Mouse (Mus musculus): ENCODE results near the gene Rbm19.
"Not testable (repeated sequence)": the region's sequence is repeated elsewhere in the genome, so short reads cannot be mapped to it uniquely, and the experiment has no call there.

Gene Rbm19

DNA sequence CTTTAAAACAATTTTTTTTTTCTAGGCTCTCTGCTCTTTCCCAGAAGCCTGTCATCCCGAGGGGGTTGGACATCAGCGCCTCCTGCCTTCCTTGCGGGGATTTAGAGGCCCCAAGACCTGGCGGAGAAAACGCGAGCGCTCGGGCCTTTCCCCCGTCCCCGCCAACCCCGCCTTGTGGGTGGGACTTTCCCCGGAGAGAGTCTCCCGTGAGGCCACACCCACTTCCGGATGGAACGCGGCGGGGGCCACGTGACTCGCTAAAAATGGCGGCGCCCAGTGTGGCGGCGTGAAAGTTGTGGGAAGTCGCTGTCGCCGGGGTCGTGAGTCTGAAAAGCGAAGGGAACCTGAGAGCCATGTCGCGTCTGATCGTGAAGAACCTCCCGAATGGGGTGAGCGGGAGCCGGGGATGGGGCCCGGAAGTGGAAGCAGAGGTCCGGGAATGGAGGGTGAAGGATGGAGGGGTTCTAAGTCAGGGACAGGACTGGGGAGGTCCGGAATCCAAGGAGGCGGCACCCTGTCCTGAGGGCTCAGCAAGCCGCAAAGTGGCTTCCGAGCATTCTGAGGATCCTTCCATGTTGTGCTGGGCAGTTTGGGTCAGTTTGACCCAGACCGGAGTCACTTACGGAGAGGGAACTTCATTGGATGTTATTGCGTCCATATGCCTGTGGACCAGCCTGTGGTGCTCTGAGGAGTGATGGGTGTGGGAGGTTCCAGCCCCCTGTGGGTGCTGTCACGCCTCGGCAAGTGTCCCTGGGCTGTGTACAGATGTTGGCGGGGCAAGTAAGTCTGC, at the start of gene Rbm19:
Rbm19 (plus strand) TSS at position 205 of the 790 bp plus-strand sequence.
- peak; percentile 93 for DNase-seq (ENCODE audit: low read depth, low spot score)

DNA sequence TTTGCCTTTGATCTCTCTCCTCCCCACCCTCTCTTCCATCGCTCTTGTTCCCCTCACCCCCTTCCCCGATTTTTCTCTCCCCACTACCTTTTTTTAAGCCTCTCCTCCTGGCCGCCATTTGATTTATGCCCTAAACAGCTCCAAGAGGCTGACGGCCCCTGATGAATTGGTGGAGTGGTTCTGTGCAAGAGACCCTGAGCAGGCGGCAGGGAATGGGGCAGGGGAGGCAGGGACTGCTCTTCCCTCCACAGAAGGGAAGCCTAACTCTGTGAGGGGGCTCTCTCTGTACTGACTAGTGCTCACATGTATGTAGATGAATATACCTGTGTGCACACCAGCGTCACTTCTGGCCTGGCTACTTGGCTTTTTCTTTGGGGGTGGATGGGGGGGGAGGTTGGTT, 49.0 kb upstream of the Rbm19 start:
- no peak for DNase-seq (ENCODE audit: low read depth, low spot score)

DNA sequence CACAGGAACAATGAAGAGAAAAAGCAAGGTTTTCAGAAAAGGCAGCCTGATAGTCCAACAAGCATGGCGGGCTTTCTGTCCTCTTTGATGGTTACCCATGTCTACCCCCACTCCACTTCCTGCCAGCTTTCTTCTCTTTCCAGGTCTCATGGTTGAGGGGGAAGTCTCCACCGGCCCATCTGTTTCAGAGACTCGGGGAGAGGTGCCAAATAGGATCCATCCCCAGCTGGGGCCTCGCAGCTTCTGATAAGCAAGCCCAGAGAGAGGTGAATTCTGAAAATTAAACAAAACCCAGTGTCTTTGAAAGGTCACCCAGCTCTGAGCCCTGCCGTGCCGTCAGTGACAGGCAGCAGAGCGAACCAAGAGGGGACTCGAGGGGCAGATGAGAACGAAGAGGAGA, 42.2 kb upstream of the Rbm19 start:
- no peak for DNase-seq (ENCODE audit: low read depth, low spot score)

DNA sequence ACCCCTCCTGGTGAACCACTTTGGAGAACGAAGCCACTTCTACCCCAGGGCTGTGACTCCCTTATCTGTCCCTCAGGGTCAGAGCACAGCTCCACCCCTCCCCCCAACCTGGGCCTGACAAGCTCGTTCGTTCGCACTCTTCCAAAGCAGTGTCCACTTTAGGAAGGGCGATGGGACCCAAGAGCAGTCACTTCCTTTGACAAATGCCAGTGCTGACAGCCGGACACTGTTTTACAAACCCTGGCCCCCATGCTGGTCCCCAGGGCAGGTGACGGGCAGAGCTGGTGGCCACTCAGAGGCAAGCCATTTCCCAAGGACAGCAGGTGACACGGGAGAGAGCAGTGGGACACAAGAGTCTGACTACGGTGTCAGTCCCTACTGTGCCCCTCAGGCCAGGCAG, 36.2 kb upstream of the Rbm19 start:
- DNase-seq (ENCODE audit: low read depth, low spot score) = no peak

DNA sequence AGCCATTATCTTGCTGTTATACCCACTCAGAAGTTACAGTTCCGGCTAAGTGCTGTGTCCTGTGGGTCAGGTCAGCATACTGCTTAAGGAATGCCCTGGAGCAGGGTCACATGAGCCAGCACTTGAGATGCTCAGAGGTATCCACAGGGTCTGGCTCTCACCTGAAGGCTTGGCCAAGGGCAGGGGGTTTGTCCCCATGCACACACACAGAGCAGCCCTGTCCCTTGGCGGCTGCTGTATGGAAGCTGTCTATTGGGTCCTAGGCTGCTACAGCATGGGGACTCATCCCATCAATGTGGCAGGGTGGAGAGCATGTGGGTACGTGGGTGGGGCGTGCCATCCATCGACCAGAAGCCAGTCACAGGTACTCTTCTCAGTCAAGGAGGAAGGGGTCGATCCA, 35.8 kb upstream of the Rbm19 start:
- no peak for DNase-seq (ENCODE audit: low read depth, low spot score)

DNA sequence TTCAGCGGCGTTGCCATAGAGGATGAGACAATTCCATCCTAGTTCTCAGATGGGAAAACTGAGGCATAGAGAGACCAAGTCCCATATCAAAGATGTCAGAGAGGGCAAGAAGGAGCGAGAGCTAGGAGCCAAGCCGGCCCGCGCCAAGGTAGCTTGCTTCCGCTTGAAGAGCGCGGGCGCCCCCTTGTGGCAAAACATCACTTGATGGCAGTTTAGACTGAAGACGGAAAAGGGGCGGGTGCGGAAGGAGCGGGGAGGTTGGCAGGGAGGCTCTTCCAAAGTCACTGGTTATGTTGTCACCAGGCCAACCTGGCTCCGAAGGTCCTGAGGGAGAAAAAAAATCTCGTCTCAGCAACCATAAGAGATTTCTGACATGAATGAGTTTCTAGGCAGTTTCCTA, 27.7 kb upstream of the Rbm19 start:
- DNase-seq (ENCODE audit: low read depth, low spot score) = peak; percentile 87

DNA sequence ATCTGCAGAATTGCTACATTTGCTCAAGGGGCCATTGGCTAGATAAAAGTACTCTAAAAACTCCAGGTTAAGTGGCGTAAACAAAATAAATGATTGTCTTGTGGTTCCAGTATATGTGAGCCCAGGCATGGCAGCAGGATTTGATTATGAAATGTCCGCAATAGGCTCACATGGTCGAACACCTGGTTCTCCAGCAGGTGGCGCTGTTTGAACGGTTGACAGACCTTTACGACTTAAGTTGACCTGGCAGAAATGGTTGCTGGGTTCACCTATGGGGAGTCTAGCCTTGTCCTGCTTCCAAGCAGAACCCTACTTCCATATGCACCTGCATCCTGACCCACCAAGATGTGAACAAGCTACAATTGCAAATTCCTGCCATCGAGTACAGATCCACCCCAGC, 21.7 kb upstream of the Rbm19 start:
- peak; percentile 68 for DNase-seq (ENCODE audit: low read depth, low spot score)

DNA sequence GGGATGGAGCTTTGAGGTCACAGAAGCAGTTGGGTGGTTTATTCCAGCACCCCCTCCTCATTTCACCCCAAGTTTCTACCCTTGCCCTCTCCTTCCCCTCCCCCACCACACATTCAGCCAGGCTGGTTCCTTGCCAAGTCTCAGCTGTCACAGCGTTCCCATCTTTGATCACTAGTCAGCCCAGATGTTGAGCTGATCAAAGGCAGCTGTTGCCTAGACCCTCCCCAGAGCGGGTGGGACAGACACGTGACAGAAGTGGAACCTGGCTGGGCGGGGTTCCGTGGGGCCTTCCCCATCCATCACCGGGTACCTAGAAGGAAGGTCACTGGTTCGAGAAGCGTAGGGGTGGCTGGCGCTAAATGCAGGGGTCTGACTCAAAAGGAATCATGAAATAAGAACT, 19.2 kb upstream of the Rbm19 start:
- no peak for DNase-seq (ENCODE audit: low read depth, low spot score)

DNA sequence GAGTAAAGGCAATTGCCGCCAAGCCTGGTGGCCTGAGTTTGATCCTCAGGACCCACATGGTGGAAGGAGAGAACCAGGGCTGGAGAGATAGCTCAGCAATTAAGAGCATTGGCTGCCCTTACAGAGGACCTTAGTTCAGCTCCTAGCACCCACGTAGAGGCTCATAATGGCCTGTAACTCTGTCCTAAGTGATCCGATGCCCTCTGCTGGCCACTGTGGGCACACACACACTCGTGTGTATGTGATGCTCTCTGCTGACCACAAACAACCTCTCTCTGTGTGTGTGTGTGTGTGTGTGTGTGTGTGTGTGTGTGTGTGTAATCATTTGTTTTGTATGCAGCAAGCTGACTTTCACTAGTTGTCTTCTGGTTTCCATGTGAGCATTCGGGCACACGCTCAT, 15.5 kb upstream of the Rbm19 start:
- no peak for DNase-seq (ENCODE audit: low read depth, low spot score)

DNA sequence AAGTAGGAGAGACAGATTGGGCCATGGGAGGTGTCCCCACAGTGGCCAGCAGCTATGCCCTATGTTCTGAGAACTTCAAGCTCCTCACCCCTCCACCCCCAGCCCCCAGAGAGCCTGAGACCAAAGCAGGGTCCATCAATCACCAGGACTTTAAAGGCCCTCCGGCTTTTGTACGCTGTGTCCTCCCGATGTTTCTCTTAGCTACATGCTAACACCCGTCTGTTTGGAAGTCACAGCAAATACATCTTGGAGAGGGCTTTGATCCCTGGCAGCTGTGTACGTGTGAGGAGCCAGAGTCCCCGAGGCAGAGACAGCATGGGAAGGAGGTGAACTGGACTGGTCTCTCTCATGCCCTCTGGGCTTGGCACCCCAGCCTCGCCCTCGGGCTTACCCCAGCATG, 14.2 kb upstream of the Rbm19 start:
- DNase-seq (ENCODE audit: low read depth, low spot score) = no peak

DNA sequence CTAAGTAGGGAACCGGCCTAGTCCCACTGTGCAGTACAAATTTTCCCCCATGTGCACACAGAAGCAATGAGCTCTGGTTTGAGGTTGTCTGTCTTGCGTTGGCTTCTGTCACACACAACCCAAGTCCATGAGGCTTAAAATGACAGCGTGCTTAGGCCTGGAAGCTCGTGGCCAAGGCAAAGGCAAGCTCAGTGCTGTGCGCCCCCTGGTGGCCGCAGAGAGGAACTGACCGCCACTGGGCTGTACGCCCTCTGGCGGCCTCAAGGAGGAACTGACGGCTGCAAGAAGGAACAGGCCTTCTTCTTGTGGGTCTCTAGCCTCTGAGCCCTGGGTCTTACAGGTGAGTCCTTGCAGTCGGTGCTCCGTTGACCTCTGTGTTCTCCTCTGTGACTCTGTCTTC, 13.5 kb upstream of the Rbm19 start:
- DNase-seq (ENCODE audit: low read depth, low spot score) = peak; percentile 77

DNA sequence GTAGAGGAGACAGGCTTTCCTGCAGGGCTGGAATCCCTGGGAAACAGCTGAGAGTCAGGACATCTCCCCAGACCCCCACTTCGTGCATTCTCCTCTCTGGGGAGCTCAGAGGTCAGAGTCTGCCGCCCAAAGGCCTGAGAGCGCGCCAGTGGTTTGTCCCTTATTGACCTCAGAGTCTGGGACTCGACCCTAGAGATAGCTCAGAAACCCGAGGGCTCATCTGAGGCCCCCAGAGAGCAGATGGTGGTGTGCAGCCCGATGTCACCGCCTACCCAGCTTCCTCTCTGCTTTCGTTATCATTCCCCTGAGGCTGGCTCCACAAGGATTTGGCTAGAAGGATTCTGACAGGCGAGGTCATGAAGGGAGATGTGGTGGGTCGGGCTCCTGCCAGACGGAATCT, 12.8 kb upstream of the Rbm19 start:
- no peak for DNase-seq (ENCODE audit: low read depth, low spot score)

DNA sequence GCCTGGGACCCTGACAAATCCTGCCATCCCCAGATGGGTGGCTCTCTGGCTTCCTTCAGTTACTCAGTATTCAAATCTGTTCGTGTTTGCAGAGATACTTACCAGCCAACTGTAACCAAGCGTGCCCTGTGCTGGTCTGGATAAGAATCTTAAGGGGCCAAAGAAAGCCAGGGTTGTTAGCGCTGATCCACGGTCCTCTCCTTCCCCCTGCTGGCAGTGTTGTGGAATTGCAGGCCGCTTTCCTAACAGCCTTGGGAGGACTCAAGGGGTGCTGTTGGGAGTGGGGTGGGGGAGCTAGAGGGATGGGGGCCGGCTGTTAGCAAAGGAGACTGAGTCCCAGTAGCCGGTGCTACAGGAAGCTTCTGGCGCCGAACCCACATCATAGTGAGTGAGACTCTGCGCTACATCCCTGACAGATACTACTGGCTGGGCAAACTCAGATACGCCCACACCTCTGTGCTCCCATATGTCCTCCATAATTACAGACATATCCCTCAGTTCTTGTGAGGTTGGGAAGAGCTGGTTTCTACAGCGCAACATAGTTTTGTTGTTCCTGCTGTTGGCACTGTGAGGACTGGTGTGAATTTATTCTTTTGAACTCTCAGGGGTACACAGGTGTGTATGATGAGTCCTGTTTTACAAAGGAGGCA, 9.7 kb upstream of the Rbm19 start:
- DNase-seq (ENCODE audit: low read depth, low spot score) = peak; percentile 57

DNA sequence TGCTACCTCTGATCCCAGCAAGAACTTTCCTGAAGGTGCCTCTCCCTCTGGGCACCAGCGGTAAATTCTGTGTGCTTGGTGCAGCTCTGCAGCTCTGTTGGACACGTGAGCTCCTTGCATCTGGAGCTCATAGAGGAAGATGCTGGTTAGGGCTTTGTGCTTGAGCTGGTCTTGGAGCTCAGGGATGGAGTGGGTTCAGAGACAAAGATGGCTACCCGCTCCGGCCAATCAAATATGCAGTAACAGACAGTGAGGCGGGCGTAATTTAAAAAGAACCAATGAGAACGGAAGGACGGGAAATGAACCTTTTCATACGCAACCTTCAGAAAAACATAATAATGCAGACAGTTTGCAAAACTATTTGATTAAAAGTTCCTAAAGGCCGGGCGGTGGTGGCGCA, 1.9 kb upstream of the Rbm19 start:
- DNase-seq (ENCODE audit: low read depth, low spot score) = no peak

DNA sequence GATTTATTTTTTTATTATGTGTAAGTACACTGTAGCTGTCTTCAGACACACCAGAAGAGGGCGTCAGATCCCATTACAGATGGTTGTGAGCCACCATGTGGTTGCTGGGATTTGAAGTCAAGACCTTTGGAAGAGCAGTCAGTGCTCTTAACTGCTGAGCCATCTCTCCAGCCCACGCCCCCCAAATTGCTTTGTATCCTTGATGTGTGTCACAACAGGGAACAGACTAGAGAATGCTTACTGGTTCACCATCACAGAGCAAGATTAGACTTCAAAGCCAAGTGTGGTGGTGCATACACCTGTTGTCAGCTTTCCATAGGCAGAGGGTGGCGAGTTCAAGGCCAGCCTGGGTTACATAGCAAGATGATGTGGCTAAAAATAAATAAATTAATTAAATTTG, 896 bp downstream of the Rbm19 start:
- DNase-seq (ENCODE audit: low read depth, low spot score) = not testable (repeated sequence)

DNA sequence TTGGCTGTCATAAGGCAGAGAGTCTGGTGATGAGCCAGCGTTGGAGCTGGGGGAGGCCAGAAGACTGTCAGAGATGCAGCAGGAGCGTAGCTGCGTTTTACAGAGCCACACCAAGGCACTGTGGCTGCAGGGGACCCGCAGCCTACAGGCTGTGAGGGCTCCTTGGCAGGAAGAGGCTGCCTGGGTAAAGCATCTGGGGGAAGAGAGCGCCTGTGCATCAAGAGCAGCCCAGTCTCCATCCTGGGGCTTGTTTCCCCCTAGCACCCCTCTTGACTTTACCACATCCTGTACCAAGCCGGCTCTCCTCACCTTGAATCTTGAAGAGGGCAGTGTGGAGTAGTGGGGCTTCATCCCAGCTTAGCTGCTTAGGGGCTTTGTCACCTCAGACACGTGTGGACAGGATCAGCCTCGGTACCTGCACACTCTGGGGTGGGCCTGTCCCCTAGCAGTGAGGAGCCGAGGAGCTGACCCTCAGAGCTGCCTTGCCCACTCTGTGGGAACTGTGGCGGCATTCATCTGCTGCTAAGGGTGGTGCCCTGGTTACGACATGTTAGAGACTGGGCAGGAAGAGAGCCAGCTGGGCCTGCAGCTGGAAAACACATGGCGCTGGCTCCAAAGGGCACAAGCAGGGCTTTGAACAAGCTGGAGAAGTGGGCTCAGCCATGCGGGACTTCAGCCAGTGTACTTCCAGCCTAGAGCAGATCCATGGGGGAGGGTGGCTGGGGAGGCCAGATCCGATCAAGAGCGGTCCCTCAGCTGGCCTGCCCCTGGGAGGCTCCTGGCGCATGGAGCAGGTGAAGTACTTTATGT, 8.8 kb downstream of the Rbm19 start:
- DNase-seq (ENCODE audit: low read depth, low spot score) = no peak

DNA sequence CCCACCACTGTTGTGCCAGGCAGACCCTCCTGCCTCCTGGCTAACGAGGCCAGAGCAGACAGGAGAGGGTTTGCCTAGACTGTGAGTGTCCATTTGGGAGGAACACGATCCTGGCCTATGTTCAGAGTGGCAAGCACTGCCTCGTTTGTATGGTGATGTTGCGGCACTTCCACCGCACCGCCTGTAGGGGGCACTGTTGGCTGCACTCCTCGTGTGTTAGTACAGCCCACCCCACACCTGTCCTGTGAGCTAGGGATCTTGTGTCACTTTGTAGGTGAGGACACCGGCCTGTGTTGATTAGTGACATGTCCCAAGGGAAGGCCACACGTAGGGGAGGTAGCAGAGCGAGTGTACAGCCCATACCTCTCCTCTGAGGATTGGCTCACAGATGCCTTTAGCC, 11.4 kb downstream of the Rbm19 start:
- no peak for DNase-seq (ENCODE audit: low read depth, low spot score)

DNA sequence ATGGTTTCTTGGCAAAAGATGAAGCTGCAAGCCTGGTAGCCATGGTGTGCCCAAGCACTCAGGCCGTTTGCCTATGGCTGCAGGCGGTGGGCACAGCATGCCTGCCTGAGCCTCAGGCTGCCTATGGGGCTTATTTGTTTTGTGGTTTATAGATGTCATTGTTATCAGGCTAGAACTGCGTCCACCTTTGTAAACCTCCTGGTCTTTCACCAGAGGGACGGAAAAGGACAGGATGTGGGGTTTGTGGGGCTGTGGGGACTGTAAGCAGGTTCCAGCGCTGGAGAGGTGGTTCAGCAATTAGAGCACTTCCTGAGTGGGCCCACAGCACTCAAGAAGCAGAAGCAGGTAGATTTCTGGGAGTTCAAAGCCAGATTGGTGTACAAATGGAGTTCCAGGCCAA, 12.2 kb downstream of the Rbm19 start:
- no peak for DNase-seq (ENCODE audit: low read depth, low spot score)

DNA sequence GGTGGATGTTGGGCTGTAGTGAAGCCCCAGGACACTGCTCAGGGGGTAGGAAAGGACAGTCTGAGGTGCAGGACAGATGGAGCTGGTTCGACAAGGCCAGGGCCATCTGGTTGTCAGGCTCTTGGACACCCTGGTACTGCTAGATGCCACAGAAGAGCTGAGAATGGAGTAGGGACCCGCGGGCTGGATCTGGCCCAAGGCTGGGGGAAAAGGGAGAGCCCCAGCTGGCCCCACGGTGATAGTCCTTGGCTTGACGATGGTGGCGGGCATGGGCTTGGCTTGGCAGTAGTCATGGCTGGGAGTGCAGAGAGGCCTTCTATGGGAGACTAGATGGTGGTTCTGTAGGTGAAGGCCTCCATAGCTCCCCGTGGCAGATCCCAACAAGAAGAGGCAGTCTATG, 12.8 kb downstream of the Rbm19 start:
- no peak for DNase-seq (ENCODE audit: low read depth, low spot score)

DNA sequence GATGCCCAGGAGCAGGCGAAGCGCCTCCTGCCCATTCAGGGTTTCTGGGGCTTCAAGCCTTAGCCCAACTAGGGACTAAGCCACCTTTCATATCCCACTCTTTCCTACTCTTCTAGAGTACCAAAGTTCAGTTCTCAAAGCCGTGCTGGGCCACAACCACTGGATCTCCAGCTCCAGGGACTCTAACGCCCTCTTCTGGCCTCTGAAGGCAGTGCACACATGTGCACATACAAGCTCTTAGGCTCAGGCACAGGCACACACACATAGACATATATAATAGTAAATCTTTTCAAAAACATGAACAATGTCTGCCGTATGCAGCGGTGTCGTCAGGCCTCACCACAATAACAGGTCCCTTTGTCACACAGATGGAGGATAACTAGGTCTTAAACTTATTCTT, 13.5 kb downstream of the Rbm19 start:
- no peak for DNase-seq (ENCODE audit: low read depth, low spot score)

DNA sequence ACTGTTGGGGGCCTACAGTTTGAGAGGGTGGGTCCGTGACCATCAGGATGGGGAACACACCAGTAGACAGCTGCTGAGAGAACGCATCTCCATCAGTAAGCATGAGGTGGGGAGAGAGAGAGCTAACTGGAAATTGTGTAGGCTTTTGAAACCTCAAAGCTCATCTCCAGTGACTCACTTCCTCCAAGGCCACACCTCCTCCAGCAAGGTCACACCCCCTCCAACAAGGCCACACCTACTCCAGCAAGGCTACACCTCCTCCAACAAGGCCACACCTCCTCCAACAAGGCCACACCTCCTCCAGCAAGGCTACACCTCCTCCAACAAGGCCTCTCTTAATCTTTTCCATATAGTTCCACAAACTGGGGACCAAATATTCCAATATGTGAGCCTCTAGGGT, 13.9 kb downstream of the Rbm19 start:
- DNase-seq (ENCODE audit: low read depth, low spot score) = peak; percentile 78

DNA sequence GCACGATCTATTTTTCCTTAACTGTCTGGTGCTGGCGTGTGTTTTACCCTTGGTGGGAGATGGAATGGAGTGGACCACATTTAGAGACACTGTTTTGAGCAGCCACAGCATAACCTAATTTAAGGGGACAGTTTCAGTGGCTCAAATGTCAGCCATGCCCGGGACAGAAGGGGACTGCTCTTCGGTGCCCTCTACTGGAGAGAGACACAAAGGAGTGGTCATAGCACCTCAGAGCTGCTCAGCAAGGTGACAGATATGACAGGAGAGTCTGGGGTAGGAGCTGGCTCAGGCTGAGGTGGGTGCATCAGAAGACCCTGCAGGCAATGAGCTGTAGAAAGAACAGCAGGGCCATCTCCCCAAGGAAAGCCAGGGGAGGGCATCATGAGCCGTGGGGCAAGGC, 15.3 kb downstream of the Rbm19 start:
- peak; percentile 28 for DNase-seq (ENCODE audit: low read depth, low spot score)

DNA sequence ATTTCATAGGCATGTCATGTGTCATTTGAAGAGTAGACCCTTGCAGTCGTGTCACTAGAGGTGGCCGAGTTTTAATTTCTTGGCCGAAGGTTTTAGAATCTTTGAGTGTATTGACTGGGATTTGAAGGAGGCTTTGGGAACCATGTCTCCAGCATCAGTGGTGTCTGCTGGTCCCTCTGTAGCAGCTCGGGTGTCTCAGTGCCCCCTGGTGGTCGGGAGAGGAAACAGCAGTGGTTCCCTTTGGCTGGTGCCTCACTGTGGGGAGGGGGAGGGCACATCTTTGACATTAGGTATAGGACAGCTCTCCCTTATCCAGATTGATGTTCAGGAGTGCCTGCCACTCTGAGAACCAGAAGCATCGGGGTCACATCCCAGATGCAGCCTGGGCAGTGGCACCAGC, 17.7 kb downstream of the Rbm19 start:
- peak; percentile 55 for DNase-seq (ENCODE audit: low read depth, low spot score)

Data from CD4-positive helper T cell, adult 2 months (primary cell).